Mouse (Mus musculus) stomach, embryonic 14.5 days (tissue): ENCODE measurements around the gene Stpg1. TPM values are rescaled to one million over a fixed set of nuclear protein-coding genes. Genes with fewer than 3 reads are reported as not detected.

ENCODE experiments used
- ATAC-seq: fragments of 200-750 bp; cut with Nextera tagmentation; 2 replicates; pipeline ENCODE4 v1.8.0; 2017; ENCODE audit warnings: low read depth, moderate TSS enrichment; ENCODE audit not compliant: insufficient number of reproducible peaks, insufficient read depth, low FRiP score
- H3K27ac ChIP-seq: fragments of 300-500 bp; sonication (generic); 2 replicates; pipeline ENCODE4 v1.5.1; 2014; ENCODE audit warnings: mild to moderate bottlenecking, low read length, moderate library complexity, mixed read lengths
- H3K27me3 ChIP-seq: fragments of 300-500 bp; sonication (generic); 2 replicates; pipeline ENCODE4 v1.6.1; 2014; ENCODE audit warnings: low read length, control low read depth, mixed read lengths; ENCODE audit not compliant: control insufficient read depth, insufficient read depth
- H3K36me3 ChIP-seq: fragments of 300-500 bp; sonication (generic); 2 replicates; pipeline ENCODE4 v1.6.1; 2014; ENCODE audit warnings: mild to moderate bottlenecking, control low read depth, low read length, moderate library complexity, mixed read lengths; ENCODE audit not compliant: control insufficient read depth, insufficient read depth
- H3K4me1 ChIP-seq: fragments of 300-500 bp; sonication (generic); 2 replicates; pipeline ENCODE4 v1.6.1; 2014; ENCODE audit warnings: low read length, control low read depth, mixed read lengths; ENCODE audit not compliant: control insufficient read depth, insufficient read depth
- H3K4me2 ChIP-seq: fragments of 300-500 bp; sonication (generic); replicated peaks from 2 replicates; pipeline ENCODE4 v1.6.1; 2014; ENCODE audit warnings: low read depth, low read length, control low read depth
- H3K4me3 ChIP-seq: fragments of 300-500 bp; sonication (generic); 2 replicates; pipeline ENCODE4 v1.5.1; 2014; ENCODE audit warnings: low read depth, low read length, control low read depth
- H3K9ac ChIP-seq: fragments of 300-500 bp; sonication (generic); replicated peaks from 2 replicates; pipeline ENCODE4 v1.6.1; 2014; ENCODE audit warnings: low read depth, mild to moderate bottlenecking, control low read depth, low read length, moderate library complexity, mixed read lengths
- H3K9me3 ChIP-seq: fragments of 300-500 bp; sonication (generic); 2 replicates; pipeline ENCODE4 v1.6.1; 2016; ENCODE audit warnings: low read depth, low read length, control low read depth; ENCODE audit not compliant: control insufficient read depth
- WGBS: fragments of 180-500 bp; shearing (Covaris S2); extraction: QIAGEN DNeasy Blood & Tissue Kit; methylation state at CpG from one replicate; pipeline ENCODE4 v1.1.7; 2014; 5-methylcytosine and 5-hydroxymethylcytosine counted together
- polyA plus RNA-seq: library from polyadenylated mRNA; unstranded; fragments of >200 nt; fragmentation: Nextera tagmentation; extraction: Ambion mirVana; gene quantifications from 2 replicates; pipeline ENCODE4 v1.2.1, GENCODE M21; 2014

Gene Stpg1
- polyA plus RNA-seq, 1 experiment from 2014 or later = 0.39 TPM

DNA sequence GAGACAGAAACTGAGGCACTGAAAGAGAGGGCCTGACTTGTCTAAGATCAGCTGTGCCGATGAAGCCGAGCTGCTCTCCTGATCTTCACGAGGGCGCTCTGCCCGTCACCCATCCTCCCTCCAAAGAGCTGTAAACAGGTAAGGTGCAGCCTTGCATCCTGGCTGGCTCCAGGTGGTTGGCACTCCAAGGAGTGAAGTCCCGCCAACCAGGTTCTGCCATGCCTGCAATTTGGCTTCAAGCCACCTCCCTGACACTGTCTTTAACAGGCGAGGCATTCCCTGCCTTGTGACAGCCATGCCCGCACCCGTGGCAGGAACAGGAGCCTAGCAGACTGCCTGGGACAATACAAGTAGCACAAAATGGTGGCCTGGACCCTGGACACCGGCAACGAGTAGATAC is 8.2 kb upstream of the Stpg1 start:
- Histone ChIP-seq H3K9me3 (no peaks in the 10 kb centered on the region), H3K27me3 (no peaks in the 10 kb centered on the region), H3K4me3 (no peak overlapping the region), H3K36me3 (no peaks in the 10 kb centered on the region), H3K27ac (no peak overlapping the region), H3K4me2 (no peak overlapping the region), H3K9ac (no peak overlapping the region), H3K4me1 (no peaks in the 10 kb centered on the region)
- no peak for ATAC-seq
- WGBS = 88% methylated on average over 11 of the region's 11 CpGs

DNA sequence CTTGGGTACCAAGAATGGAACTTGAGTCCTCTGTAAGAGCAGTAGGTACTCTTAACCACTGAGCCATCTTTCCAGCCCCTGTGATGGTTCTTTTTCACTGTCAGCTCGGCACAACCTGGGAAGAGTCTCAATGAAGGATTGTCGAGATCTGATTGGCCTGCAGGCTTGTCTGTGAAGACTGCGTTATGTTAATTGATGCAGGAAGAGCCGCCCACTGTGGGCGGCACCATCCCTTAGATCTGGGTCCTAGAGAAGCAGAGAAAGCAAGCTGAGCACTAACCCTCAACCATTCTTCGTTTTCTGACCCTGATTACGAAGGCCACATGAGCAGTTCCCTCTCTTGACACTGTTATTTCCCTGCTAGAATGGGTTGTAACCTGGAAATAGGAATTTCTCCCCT is 5.3 kb upstream of the Stpg1 start:
- 88% methylated on average over 7 of the region's 7 CpGs for WGBS
- H3K9ac ChIP-seq = no peak overlapping the region
- no peak overlapping the region for H3K4me3 ChIP-seq
- no peaks in the 10 kb centered on the region for H3K27me3 ChIP-seq
- H3K4me2 ChIP-seq = no peak overlapping the region
- no peak overlapping the region for H3K27ac ChIP-seq
- H3K9me3 ChIP-seq = no peaks in the 10 kb centered on the region
- peaks cover 7% of the 10 kb centered on the region; the same call in 1 of the 2 replicates for H3K4me1 ChIP-seq
- no peaks in the 10 kb centered on the region for H3K36me3 ChIP-seq
- no peak for ATAC-seq

GRCm38 (mm10) chr4:135493271-135493670 is 1.3 kb upstream of the Stpg1 start:
- peaks cover 7% of the 10 kb centered on the region; the same call in 1 of the 2 replicates for H3K4me1 ChIP-seq
- no peaks in the 10 kb centered on the region for H3K36me3 ChIP-seq
- H3K4me3 ChIP-seq = peak overlapping the region; percentile 55
- H3K27me3 ChIP-seq = no peaks in the 10 kb centered on the region
- no peak overlapping the region for H3K27ac ChIP-seq
- ATAC-seq = no peak
- 49% methylated on average over 4 of the region's 4 CpGs for WGBS
- no peaks in the 10 kb centered on the region for H3K9me3 ChIP-seq
- peak overlapping the region; percentile 74 for H3K4me2 ChIP-seq
- H3K9ac ChIP-seq = no peak overlapping the region

GRCm38 (mm10) chr4:135493691-135494520 is 684 bp upstream of the Stpg1 start:
- Histone ChIP-seq H3K36me3 (no peaks in the 10 kb centered on the region), H3K4me1 (peaks cover 7% of the 10 kb centered on the region; the same call in 1 of the 2 replicates), H3K9me3 (no peaks in the 10 kb centered on the region), H3K4me3 (peak overlapping the region; percentile 55), H3K27me3 (no peaks in the 10 kb centered on the region), H3K27ac (peak overlapping the region; percentile 10; the same call in 1 of the 2 replicates), H3K4me2 (peak overlapping the region; percentile 74), H3K9ac (no peak overlapping the region; the same call in 1 of the 2 replicates)
- ATAC-seq = no peak
- WGBS = 1% methylated on average over 32 of the region's 33 CpGs

DNA sequence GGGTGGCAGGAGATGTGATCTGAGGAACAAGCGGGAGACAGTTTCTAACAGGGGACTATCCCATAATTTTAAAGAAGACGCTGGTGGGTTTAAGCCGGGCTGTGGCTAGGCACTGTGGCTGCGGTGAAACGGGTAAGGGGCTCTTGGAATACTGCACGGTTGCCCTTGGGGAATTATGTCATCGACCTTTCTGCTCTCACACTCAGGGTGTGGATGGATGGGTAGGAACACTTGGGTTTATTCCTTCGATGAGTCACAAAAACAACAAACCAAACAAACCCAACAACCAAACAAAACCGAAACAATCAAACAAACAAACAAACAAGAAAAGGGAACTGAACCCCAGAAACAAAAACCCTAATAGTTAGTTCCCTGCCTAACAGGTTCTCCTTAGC is 804 bp downstream of the Stpg1 start:
- no peaks in the 10 kb centered on the region for H3K9me3 ChIP-seq
- no peak overlapping the region for H3K9ac ChIP-seq
- ATAC-seq = no peak
- H3K27me3 ChIP-seq = no peaks in the 10 kb centered on the region
- no peak overlapping the region for H3K27ac ChIP-seq
- 12% methylated on average over 9 of the region's 9 CpGs for WGBS
- H3K4me1 ChIP-seq = peaks cover 7% of the 10 kb centered on the region; the same call in 1 of the 2 replicates
- H3K36me3 ChIP-seq = no peaks in the 10 kb centered on the region
- H3K4me2 ChIP-seq = peak overlapping the region; percentile 74
- peak overlapping the region; percentile 55 for H3K4me3 ChIP-seq

- no peaks in the 10 kb centered on the region for H3K27me3 ChIP-seq
- H3K9ac ChIP-seq = no peak overlapping the region
- peaks cover 7% of the 10 kb centered on the region; the same call in 1 of the 2 replicates for H3K4me1 ChIP-seq
- 20% methylated on average over 18 of the region's 18 CpGs for WGBS
- H3K4me2 ChIP-seq = peak overlapping the region; percentile 74; the same call in 1 of the 2 replicates
- no peak for ATAC-seq
- H3K9me3 ChIP-seq = no peaks in the 10 kb centered on the region
- H3K36me3 ChIP-seq = no peaks in the 10 kb centered on the region
- no peak overlapping the region for H3K4me3 ChIP-seq
- no peak overlapping the region for H3K27ac ChIP-seq
Measured at GRCm38 (mm10) chr4:135495810-135496209, 1.2 kb downstream of the Stpg1 start.

DNA sequence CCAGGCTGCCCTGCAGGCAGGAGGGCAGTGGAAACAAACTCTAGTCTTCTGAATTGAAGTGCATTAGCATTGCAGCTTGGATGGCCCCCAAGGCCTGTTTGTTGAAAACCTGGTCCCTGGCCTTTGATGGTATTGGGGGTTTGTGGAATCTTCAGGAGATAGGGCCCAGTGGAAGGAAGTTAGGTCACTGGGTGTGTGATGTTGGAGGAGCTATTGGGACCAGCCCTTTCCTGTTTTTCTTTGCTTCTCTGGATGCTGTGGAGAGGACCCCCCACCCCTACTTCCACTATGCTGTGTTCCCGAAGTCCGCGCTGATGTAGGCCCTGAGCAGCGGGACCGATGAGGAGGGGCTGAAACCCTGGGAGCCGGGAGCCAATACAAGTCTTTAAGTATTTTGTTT is 3.5 kb downstream of the Stpg1 start:
- Histone ChIP-seq H3K9me3 (no peaks in the 10 kb centered on the region), H3K4me3 (no peak overlapping the region), H3K36me3 (no peaks in the 10 kb centered on the region), H3K4me1 (peaks cover 7% of the 10 kb centered on the region; the same call in 1 of the 2 replicates), H3K9ac (no peak overlapping the region), H3K27ac (no peak overlapping the region), H3K27me3 (no peaks in the 10 kb centered on the region), H3K4me2 (no peak overlapping the region)
- 85% methylated on average over 6 of the region's 6 CpGs for WGBS
- ATAC-seq = no peak

- 74% methylated on average over 3 of the region's 3 CpGs for WGBS
- Histone ChIP-seq H3K27me3 (no peaks in the 10 kb centered on the region), H3K4me2 (no peak overlapping the region), H3K4me1 (no peaks in the 10 kb centered on the region), H3K4me3 (no peak overlapping the region), H3K27ac (no peak overlapping the region), H3K36me3 (no peaks in the 10 kb centered on the region), H3K9ac (no peak overlapping the region), H3K9me3 (no peaks in the 10 kb centered on the region)
- ATAC-seq = no peak
Measured at GRCm38 (mm10) chr4:135499831-135500230, 5.2 kb downstream of the Stpg1 start.
